Mouse (Mus musculus) embryo, embryonic 11.5 days (tissue): ENCODE data around the gene Castor1.

ENCODE experiments used
- DNase-seq: peaks from one replicate; pipeline ENCODE4 v3.0.0-alpha.2; 2012; ENCODE audit warnings: low read depth, low spot score

Gene Castor1

GRCm38 (mm10) chr11:4235052-4235655 lies 17.1 kb downstream of the Castor1 start:
- no peak for DNase-seq

- DNase-seq = no peak
Observed at GRCm38 (mm10) chr11:4235665-4236545, 17.9 kb downstream of the Castor1 start, which contains the start of gene Osm. Gene Osm, plus strand, starts transcription at chr11:4236420.

GRCm38 (mm10) chr11:4236546-4237067 lies 18.6 kb downstream of the Castor1 start:
- no peak for DNase-seq

GRCm38 (mm10) chr11:4237389-4237912 lies 19.4 kb downstream of the Castor1 start:
- no peak for DNase-seq

- no peak for DNase-seq
Observed at GRCm38 (mm10) chr11:4238167-4238566, 20.1 kb downstream of the Castor1 start.

- DNase-seq = no peak
Observed at GRCm38 (mm10) chr11:4239691-4240090, 21.7 kb downstream of the Castor1 start.

GRCm38 (mm10) chr11:4240151-4240550 lies 22.1 kb downstream of the Castor1 start:
- DNase-seq = no peak

GRCm38 (mm10) chr11:4241180-4241579 lies 23.2 kb downstream of the Castor1 start:
- DNase-seq = no peak

- DNase-seq = no peak
Observed at GRCm38 (mm10) chr11:4246126-4246525, 28.1 kb downstream of the Castor1 start.

GRCm38 (mm10) chr11:4246623-4247022 lies 28.6 kb downstream of the Castor1 start:
- no peak for DNase-seq

- no peak for DNase-seq
Observed at GRCm38 (mm10) chr11:4247201-4247959, 29.4 kb downstream of the Castor1 start.

GRCm38 (mm10) chr11:4249151-4249550 lies 31.1 kb downstream of the Castor1 start:
- no peak for DNase-seq

- no peak for DNase-seq
Observed at GRCm38 (mm10) chr11:4250290-4250689, 32.3 kb downstream of the Castor1 start.

GRCm38 (mm10) chr11:4251376-4251775 lies 33.4 kb downstream of the Castor1 start:
- no peak for DNase-seq

- DNase-seq = no peak
Observed at GRCm38 (mm10) chr11:4252886-4253285, 34.9 kb downstream of the Castor1 start.

- no peak for DNase-seq
Observed at GRCm38 (mm10) chr11:4256846-4257607, 39.0 kb downstream of the Castor1 start, which contains the start of gene Lif. Gene Lif, plus strand, starts transcription at chr11:4257557.

- DNase-seq = no peak
Observed at GRCm38 (mm10) chr11:4257756-4258155, 39.7 kb downstream of the Castor1 start.

- peak; percentile 75 for DNase-seq
Observed at GRCm38 (mm10) chr11:4258657-4259082, 40.6 kb downstream of the Castor1 start.

GRCm38 (mm10) chr11:4260463-4261187 lies 42.6 kb downstream of the Castor1 start:
- DNase-seq = no peak

GRCm38 (mm10) chr11:4261188-4261494 lies 43.1 kb downstream of the Castor1 start:
- no peak for DNase-seq
